8 mouse cellular contexts compared by ENCODE assay signal in the genomic region with DNA sequence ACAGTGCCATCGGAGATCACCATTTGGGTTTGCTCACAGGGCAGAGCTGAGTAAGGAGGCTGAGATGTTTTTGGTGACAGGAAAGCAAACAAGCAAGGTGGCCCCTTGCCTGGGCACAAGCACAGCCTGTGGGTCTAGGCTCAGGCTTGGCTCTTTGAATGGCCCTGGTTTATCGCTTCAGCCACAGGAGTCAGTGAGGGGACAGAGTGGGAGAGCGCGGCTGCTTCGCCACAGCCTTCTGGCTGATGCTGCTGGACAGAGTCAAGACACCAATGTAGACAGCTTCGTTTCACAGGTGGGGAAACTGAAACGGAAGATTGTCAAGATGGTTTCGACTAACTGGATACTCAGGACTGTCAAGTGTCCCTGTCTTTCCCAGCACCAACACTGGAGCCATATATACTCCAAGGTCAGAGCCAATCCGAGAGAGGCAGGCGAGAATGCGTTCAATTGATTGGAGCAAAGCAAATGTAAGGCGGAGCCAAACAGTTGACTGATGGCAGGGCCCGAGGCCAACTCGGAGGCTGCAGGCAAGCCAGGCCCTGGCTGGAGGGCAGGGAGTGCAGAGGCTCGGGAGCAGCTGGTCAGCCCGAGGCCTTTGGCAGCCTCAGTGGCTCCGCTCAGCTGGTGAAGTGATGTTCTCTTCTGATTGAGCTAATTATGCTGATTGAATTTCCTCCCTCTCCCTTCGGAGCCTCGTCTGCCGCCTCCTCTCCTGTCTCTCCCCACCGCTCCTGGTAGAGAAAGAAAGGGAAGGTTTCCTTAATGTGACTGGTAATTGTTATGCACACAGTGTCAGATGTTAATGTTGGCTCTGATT.
DNase-seq lines count a peak whose midpoint lies in the region; ATAC-seq and TF ChIP-seq lines count a peak whose summit lies in the region.

No protein-coding gene starts in this region.

- H3K9me3 ChIP-seq in hindbrain, postnatal 0 days (ENCODE audit: low read length) = no peaks in the 10 kb centered on the region
- no peaks in the 10 kb centered on the region for H3K9me3 ChIP-seq in neural tube, embryonic 11.5 days (ENCODE audit: control insufficient read depth, low read length)

- no peaks in the 10 kb centered on the region for H3K36me3 ChIP-seq in hindbrain, postnatal 0 days (ENCODE audit: insufficient read depth, low read length)
- H3K36me3 ChIP-seq in neural tube, embryonic 11.5 days (ENCODE audit: control insufficient read depth, insufficient read depth, low read length) = no peaks in the 10 kb centered on the region

- 15% methylated on average over 21 of the region's 21 CpGs for WGBS in hindbrain, postnatal 0 days
- WGBS in neural tube, embryonic 11.5 days = 12% methylated on average over 19 of the region's 21 CpGs

- no peak overlapping the region for H3K9ac ChIP-seq in hindbrain, postnatal 0 days (replicated peaks; ENCODE audit: low read length)
- no peak overlapping the region for H3K9ac ChIP-seq in neural tube, embryonic 11.5 days (ENCODE audit: low read length)

- peak overlapping the region; percentile 31 for H3K4me2 ChIP-seq in hindbrain, postnatal 0 days (ENCODE audit: low read depth, low read length)
- peak overlapping the region; percentile 30 for H3K4me2 ChIP-seq in neural tube, embryonic 11.5 days (ENCODE audit: low read depth)

- DNase-seq in heart, adult 18-20 months = peak; percentile 18 to 31
- DNase-seq in heart, adult 9 months (ENCODE audit: low spot score in 2 of 2) = no peak
- DNase-seq in cerebellum, postnatal 14 days = peak; percentile 93 to 94
- DNase-seq in frontal cortex, postnatal 14 days (ENCODE audit: low spot score in 2 of 2) = peak; percentile 63 to 70
- DNase-seq in hindbrain, postnatal 0 days (ENCODE audit: low spot score) = peak; percentile 94
- peak; percentile 58 to 59 for DNase-seq in left cerebral cortex, adult 2 months (ENCODE audit: extremely low spot score in 1 of 2, low spot score in 2 of 2)
- peak; percentile 82 for DNase-seq in neural tube, embryonic 11.5 days (ENCODE audit: low spot score)

- peak; percentile 95 for ATAC-seq in hindbrain, postnatal 0 days
- peak; percentile 92 for ATAC-seq in neural tube, embryonic 11.5 days (ENCODE audit: insufficient read depth, low FRiP score, low TSS enrichment)
- ATAC-seq in erythroid progenitor cell, adult 5-6 weeks (replicated peaks; ENCODE audit: low FRiP score, poor library complexity, severe bottlenecking) = no peak

- H3K4me3 ChIP-seq in hindbrain, postnatal 0 days (ENCODE audit: low read length) = no peak overlapping the region
- H3K4me3 ChIP-seq in left cerebral cortex, adult 2 months = peak overlapping the region; percentile 37
- no peak overlapping the region for H3K4me3 ChIP-seq in neural tube, embryonic 11.5 days (ENCODE audit: low read depth, low read length)

- intact Hi-C loops in left cerebral cortex, adult 2 months (cut with DNase I) = no loop called here

- no peak overlapping the region; the same call in 1 of the 2 replicates for H3K27ac ChIP-seq in hindbrain, postnatal 0 days
- peak overlapping the region; percentile 62 for H3K27ac ChIP-seq in left cerebral cortex, adult 2 months
- no peak overlapping the region for H3K27ac ChIP-seq in neural tube, embryonic 11.5 days (ENCODE audit: low read depth, low read length)

- H3K27me3 ChIP-seq in hindbrain, postnatal 0 days (ENCODE audit: insufficient read depth, low read length) = no peaks in the 10 kb centered on the region
- H3K27me3 ChIP-seq in neural tube, embryonic 11.5 days (ENCODE audit: control insufficient read depth, insufficient read depth, low read length) = no peaks in the 10 kb centered on the region

- H3K4me1 ChIP-seq in hindbrain, postnatal 0 days (ENCODE audit: insufficient read depth, low read length) = peaks cover 5% of the 10 kb centered on the region; the same call in 1 of the 2 replicates
- H3K4me1 ChIP-seq in neural tube, embryonic 11.5 days (ENCODE audit: control insufficient read depth, insufficient read depth, low read length) = peaks cover 8% of the 10 kb centered on the region; the same call in 1 of the 2 replicates

- TF ChIP-seq CTCF in hindbrain, postnatal 0 days (IDR thresholded peaks at IDR 0.05; ENCODE audit: low read depth) = no peak
- no peak for TF ChIP-seq CTCF in left cerebral cortex, adult 2 months (IDR thresholded peaks at IDR 0.05)

Comparison
In these comparisons a context has a peak if more than half of its experiments do, and no peak if none do; other contexts are left out.
1. DNase-seq: peak in heart, adult 18-20 months (2 of 2), cerebellum, postnatal 14 days (2 of 2), frontal cortex, postnatal 14 days (2 of 2), hindbrain, postnatal 0 days (single experiment), left cerebral cortex, adult 2 months (2 of 2) and neural tube, embryonic 11.5 days (single experiment); none in heart, adult 9 months (0 of 2).